Mouse (Mus musculus) kidney, postnatal 25 days (tissue): ENCODE data around the gene Ergic1.

Source experiments
- DNase-seq, 2 experiments: peaks; one replicate each; pipeline ENCODE4 v3.0.0; 2021; ENCODE audit warnings: mixed read lengths in 2 of 2

Ergic1 gene

DNA sequence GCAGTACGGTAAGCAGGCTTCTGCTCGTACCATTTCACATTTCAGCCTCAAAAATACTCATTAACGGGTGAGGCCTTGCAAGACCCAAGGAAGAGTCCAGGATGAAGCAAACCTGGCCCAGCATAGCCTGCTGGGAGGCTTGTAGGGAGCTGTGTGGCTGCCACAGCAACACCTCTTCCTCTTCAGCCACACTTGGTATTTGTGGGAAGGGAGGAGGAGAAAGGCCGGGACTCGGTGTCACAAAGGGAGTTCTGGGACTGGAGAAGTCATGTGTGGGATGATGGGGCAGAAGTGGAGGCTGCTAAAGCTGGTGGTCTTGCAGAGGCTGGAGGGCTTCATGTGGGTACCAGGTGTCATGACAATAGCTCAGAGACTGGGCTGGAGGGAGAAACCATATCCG, 40.2 kb downstream of the Ergic1 start:
- DNase-seq, result no peak

GRCm38 (mm10) chr17:26601926-26602325, 40.6 kb downstream of the Ergic1 start:
- no peak for DNase-seq

DNA sequence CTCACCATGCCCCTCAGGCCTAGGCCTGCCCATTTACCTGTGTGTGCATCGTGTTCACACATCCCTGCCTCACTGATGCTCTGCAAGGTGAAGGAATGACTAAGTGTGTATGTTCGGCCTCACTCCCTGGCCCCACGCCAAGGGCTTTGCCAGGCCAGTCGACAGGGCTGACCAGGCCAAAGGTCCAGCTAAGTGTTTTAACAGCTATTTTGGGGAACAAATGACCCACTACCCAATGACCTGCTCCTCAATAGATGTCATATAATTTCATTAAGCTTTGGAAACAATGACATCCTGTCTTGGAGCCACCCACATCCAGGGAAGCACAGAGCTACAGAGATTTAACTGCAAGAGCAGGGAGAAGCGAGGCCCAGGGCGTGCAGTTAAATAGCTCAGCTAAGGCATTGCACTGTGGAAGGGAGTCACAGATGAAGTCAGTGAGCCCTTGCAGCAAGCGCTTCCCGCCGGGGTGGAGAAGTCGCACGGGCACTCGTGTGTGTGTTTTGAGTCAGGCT, 41.1 kb downstream of the Ergic1 start:
- DNase-seq, result peak; percentile 87 to 91

DNA sequence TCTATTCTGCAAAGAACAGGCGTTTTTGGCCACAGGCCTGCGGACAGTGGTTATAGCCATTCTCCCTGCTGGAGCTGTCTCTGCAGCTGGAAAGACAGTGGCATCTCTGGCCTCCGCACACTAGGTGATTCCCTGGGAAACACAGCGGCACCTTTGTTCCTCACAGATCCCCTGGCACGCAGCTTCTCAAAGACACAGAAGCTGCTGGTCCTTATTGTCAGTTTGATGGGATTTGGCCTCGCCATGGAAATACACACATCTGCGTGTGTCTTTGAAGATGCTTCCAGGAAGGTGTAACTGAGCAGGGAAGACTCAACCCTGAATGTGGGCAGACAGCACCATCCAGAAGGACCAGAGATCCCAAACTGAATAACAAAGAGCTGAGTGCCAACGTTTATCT, 42.0 kb downstream of the Ergic1 start:
- no peak for DNase-seq

DNA sequence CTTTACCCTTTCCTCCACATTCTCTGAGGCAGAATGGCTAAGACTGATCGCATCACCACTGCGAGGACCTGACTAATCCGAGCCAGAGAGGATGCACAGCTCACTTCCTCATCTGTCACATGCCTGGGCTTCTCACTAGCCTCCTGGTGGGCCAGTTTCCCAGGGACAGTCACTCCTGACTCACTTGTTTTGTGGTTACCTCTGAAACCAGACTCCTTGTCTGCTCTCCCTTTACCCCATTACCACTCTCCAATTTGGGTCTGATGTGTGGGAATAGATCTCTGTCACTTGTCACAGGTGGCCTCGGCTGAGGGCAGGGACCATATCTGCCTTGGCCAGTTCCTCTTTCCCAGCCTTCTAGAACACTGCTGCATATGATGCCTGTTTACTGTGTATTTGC, 44.3 kb downstream of the Ergic1 start:
- DNase-seq, result no peak

- no peak for DNase-seq
Observed at GRCm38 (mm10) chr17:26606516-26606915, 45.2 kb downstream of the Ergic1 start.

DNA sequence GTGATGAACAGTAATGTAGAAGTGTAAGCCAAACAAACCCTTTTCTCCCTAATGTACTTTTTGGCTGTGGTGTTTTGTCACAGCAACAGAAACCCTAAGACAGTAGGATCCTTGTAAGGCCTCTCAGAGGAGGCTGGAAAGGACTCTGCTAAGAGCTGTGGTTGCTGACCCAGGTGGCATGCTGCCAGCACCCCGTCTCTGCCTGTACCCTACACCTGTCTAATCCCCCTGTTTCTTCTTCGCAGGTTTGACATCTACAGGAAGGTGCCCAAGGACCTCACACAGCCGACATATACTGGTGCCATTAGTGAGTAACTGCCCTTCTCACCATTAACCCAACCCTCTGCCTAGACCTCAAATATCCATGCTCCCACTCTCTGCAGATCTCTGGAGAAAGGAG, 47.1 kb downstream of the Ergic1 start:
- DNase-seq, result no peak

DNA sequence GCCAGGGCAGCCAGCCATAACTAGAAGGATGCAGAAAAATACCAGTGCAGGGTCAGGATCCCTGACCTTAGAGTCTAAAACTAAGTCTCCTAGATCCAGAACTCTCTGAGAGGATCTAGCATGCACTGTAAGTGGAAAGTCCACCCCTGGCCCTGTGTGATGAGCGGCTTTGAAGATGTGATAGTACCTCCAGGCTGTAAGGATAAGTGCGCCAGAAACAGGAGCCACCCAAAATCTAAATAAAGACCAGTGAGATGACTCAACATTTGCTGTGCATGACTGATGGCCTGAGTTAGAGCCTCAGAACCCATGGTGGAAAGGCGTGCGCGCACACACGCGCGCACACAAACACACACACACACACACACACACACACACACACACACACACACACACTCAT, 47.6 kb downstream of the Ergic1 start:
- no peak for DNase-seq

DNA sequence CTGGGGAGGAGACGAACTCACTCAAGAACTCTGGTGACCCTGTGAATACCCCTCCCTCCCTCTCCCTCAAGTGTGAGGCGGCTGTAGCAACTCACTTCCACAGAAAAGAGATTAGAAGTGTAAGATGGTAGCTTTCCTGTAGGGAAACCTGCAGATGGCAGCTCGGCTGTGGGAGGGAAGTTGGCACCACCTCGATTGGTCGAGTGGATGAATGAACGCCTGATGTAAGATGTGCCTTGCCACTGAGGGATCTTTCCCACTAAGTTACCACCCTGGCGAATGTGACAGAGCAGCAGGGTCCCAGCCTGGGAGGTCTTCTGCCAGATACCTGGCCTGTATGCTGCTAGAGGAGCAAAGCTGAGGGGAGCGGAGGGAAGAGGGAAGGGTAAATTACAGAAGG, 48.5 kb downstream of the Ergic1 start:
- DNase-seq, result no peak

GRCm38 (mm10) chr17:26611328-26611727, 50.0 kb downstream of the Ergic1 start:
- DNase-seq, result no peak

GRCm38 (mm10) chr17:26611918-26612317, 50.6 kb downstream of the Ergic1 start:
- no peak for DNase-seq

DNA sequence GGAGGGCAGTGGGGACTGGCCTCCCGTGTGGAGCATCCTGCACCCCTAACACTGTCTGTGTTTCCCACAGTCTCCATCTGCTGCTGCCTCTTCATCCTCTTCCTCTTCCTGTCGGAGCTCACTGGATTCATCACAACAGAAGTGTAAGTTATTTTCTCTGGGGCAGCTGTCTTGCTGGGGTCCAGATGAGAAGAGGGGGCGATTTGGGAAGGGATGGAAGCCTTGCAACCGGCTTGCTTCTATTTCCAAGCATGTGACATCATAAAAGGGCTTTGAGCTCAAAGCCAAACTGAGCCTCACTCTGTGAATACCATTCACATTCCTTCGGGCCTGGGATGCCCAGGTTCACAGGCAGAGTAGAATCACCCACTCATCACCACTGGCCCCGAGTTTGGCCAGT, 53.0 kb downstream of the Ergic1 start:
- no peak for DNase-seq

- peak in 1 of 2 experiments; percentile 32 for DNase-seq
Observed at GRCm38 (mm10) chr17:26614708-26615486, 53.6 kb downstream of the Ergic1 start.

GRCm38 (mm10) chr17:26616696-26617095, 55.4 kb downstream of the Ergic1 start:
- DNase-seq, result peak; percentile 86 to 96

GRCm38 (mm10) chr17:26618498-26618897, 57.2 kb downstream of the Ergic1 start:
- peak in 1 of 2 experiments; percentile 31 for DNase-seq

GRCm38 (mm10) chr17:26619577-26619976, 58.3 kb downstream of the Ergic1 start:
- no peak for DNase-seq

- DNase-seq, result peak in 1 of 2 experiments; percentile 47
Observed at GRCm38 (mm10) chr17:26620292-26620691, 59.0 kb downstream of the Ergic1 start.

GRCm38 (mm10) chr17:26620786-26621766, 59.8 kb downstream of the Ergic1 start:
- peak; percentile 87 to 98 for DNase-seq

DNA sequence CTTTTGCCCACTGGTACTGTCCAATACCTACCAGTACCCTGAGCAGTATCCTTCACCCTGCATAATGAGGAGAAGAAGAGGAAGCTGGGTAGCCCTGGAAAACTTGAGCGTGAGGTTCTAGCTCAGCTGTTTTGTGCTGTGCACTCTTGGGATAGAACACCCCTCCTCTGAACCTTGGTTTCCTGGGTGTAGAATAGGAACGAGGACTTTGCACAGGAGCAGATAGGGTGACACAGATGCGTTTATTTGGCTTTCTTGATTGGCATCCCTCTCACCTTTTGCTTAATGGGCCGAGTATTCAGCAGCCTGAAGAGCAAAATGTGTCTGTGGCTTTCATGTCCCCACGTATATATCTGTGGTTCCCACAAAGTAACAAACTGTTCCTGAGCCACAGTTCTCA, 60.6 kb downstream of the Ergic1 start:
- peak in 1 of 2 experiments; percentile 26 for DNase-seq

GRCm38 (mm10) chr17:26623991-26624390, 62.7 kb downstream of the Ergic1 start:
- no peak for DNase-seq

GRCm38 (mm10) chr17:26624999-26625398, 63.7 kb downstream of the Ergic1 start:
- DNase-seq, result peak in 1 of 2 experiments; percentile 30

GRCm38 (mm10) chr17:26625521-26626010, 64.3 kb downstream of the Ergic1 start:
- no peak for DNase-seq

GRCm38 (mm10) chr17:26628479-26628878, 67.2 kb downstream of the Ergic1 start:
- no peak for DNase-seq
